Mouse (Mus musculus) ZHBTc4 (cell line): ENCODE results near the gene Nags.
"Not testable (repeated sequence)": the region's sequence is repeated elsewhere in the genome, so short reads cannot be mapped to it uniquely, and the experiment has no call there.

Experiments
- DNase-seq: peaks from one replicate; pipeline ENCODE4 v3.0.0-alpha.2; 2011; ENCODE audit warnings: low read depth, low spot score

The Nags gene

GRCm38 (mm10) chr11:102156786-102157089 is 11.4 kb downstream of the Nags start:
- no peak for DNase-seq

DNA sequence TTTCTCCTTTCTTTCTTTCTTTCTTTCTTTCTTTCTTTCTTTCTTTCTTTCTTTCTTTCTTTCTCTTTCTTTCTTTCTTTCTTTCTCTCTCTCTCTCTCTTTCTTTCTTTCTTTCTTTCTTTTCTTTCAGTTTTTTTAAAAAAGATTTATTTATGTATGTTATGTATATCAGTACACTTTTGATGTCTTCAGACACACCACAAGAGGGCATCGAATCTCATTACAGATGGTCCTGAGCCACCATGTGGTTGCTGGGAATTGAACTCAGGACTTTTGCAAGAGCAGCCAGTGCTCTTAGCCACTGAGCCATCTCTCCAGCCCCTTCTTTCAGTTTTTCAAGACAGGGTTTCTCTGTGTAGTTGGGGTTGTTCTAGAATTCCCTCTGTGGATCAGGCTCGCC is 12.7 kb downstream of the Nags start:
- not testable (repeated sequence) for DNase-seq

- DNase-seq, result no peak
These were observed 14.5 kb downstream of the Nags start for GRCm38 (mm10) chr11:102159781-102160180.

DNA sequence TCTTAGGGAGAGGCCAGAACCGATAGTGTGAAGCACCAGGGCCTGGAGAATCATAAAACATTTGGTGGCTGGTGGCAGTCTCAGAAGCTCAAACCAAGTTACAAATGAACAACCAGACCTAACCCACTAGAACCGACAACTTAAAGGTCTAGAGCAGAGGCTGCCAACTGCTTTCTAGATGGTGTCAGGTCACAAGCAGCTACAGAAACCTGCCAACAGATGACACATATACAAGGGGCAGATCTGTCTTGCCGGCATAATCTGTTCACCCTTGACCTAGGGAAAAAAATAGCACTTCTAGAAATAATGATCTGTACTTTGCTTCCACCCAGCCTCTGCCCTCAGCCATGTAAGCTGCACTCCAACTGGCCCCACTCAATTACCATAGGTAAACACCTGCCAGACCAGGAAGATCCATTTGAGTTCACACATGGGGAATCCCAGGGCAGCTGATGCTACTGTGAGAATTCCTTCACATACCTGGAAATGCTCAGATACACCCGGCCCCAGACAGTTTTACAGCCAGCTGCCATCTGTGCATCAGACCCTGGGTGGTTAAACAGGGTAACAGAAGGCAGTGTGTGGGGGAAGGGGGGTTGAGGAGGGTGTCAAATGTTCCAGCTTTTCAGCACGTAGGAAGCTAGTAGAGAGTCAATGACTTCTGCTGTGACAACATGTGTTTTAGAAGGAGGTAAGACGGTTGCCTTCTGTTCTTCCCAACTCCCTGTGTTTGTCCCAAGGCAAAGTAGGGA is 20.8 kb downstream of the Nags start:
- no peak for DNase-seq

DNA sequence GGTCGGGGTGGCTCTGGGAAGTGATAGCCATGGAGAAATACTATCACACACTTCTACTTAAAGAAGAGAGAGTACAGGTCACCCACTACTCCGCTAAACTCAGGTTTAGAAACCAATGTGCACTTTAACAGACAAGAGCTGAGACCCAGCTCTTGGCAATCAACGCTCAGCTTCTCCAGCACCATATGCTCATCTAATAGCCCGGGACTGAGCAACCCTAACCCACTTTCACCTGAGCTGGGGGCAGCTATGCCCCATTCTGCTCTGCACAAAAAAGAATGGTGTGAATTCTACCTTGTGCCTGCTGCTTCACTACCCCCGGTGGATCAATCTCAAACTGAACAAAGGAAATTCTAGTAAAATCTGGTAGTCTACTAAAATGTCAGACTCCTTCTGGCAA is 22.2 kb downstream of the Nags start:
- DNase-seq, result no peak

DNA sequence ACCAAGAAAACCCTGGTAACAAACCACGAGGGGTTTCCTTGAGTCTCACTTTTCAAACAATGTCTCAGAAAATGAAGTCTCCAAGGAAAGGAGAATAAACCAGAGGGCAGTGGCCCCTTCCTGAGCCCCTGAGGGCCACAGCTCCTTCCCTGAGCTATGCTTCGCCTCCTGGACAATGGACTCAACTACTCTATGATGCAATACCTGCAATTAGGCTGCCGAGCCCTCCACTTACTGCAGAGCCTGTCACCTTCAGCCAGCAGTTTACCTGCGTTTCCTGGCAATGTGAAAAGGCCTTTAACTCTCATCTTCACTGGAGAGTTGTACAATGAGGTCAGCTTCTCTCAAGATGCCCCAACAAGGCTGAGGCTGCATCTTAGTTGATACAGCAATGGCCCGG is 23.4 kb downstream of the Nags start:
- DNase-seq, result no peak

GRCm38 (mm10) chr11:102179836-102180235 is 34.5 kb downstream of the Nags start:
- DNase-seq, result no peak

DNA sequence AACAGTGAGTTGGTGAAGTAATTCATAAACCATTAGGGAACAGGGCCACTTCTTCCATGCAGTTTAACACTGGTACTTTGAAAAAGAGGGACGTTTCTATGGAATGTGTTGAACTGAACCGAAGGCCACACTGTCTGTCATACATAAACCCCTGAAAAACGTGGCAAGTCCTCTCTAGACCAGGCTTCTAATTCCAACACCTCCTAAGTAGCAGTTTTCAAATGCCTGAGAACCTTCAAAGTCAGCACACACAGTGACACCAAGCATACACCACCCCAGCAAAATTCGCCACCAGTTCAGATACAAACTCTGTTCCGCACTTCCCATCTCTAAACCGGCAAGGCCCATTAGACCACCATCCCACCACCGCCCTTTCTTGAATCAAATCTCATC is 38.9 kb downstream of the Nags start:
- no peak for DNase-seq

GRCm38 (mm10) chr11:102184646-102185495 is 39.6 kb downstream of the Nags start, which contains the start of gene Lsm12:
TSS of gene Lsm12 (minus strand) at chr11:102185296.
- DNase-seq, result peak; percentile 97

- DNase-seq, result no peak
These were observed 40.4 kb downstream of the Nags start for GRCm38 (mm10) chr11:102185677-102186076.

- DNase-seq, result no peak
These were observed 40.9 kb downstream of the Nags start for GRCm38 (mm10) chr11:102186235-102186634.

GRCm38 (mm10) chr11:102188980-102189379 is 43.7 kb downstream of the Nags start:
- no peak for DNase-seq

GRCm38 (mm10) chr11:102189461-102190436 is 44.4 kb downstream of the Nags start, which contains the start of gene G6pc3:
TSS of gene G6pc3 (plus strand) at chr11:102189620.
- peak; percentile 77 for DNase-seq

GRCm38 (mm10) chr11:102190848-102191247 is 45.5 kb downstream of the Nags start:
- no peak for DNase-seq

DNA sequence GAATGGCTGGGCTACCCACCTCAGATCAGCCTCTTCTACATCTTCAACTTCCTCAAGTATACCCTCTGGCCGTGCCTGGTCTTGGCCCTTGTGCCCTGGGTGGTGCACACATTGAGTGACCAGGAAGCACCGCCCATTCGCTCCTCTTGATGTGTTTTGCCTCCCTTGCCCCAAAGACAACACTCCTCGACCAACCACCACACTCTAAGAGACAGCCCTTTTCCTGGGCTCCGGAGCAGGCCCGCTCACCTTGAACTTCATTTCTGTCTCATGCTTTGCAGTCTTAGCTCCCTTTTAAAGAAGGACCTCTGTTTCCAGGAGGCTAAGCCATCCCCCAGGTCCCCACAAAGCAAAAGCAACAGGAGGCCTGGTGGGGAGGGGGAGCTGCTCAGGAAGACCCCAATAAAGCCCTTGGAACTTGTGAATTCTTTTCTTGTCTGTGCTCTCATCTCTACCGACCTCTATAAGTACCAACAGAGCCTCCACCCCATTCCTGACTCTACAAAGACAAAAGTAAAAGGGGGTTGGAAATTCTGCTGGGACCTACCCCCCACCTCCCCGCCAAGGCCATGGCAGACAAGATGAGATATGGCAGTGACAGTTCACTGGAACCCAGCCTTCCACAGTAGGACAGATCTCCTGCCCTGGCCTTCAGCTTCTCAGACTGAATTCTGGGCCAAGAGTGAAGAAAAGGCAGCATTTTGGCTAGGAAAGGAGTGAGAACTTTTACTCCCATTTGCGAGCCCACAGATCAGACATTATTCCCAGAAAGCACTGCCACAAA is 48.5 kb downstream of the Nags start:
- no peak for DNase-seq

DNA sequence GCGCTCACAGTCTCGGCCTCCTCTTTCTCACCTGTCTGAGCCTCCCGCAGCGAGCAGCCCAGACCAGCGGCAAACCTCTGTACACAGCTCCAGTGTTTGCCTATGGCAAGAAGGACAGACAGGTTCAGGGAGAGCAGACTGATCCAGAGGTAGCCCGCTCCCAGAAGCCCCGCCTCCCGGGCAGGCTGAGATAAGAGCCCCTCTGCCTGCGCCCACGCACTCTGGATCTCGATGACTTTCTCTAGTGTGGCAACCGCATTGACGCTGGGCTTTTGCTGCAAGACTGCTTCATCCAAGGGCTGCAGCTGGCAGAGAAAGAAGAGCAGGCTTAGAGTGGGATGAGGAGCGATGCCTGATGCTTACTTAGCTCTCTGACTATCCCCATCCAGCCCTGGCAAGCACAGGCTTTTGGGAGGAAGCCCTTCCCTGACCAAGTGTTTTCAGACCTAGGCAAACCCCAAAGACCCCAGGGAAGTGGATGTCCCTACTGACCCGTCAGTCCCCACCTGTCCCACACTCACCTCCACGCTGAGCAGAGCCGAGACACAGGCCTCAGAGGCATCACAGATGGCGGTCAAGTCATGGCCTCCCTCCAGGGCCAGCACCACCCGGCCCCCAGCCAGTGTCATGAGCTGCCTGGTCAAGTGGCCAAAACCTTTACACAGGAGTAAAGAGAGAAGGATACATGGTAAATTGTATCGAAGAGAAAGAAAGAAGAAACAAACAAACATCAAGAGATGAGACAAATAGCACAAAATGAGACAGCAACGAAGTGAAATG is 50.9 kb downstream of the Nags start:
- DNase-seq, result no peak

DNA sequence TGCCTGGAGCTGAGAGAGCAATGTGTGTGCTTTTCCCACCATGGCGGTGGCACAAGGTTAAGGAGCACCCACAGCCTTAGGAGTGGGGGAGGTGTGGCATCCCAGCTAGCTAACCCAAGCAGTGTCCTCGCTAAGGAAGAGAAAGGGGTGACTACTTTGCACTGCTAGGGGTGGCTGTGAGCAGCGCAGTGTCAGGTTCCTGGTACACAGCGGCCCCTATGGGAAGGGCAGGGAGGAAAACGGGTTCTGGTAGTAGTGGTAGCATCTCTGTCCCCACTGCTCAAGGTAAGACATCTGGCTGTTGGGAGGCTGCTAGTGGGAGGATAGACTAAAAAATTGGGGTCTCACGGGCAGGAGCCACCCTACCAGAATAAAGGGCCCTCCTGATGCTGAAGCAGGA is 52.9 kb downstream of the Nags start:
- no peak for DNase-seq
